Mouse (Mus musculus) erythroblast, embryonic 14.5 days (primary cell): ENCODE measurements around the gene Serpinb1b.

Experiments used
- GATA1 ChIP-seq: IDR thresholded peaks from 2 replicates; pipeline ENCODE4 v1.6.1; 2012; ENCODE audit warnings: low read length, inconsistent platforms, mixed read lengths
- TAL1 ChIP-seq: IDR thresholded peaks from 3 replicates; pipeline ENCODE4 v1.6.1; 2012; ENCODE audit warnings: low read length, inconsistent platforms, mixed read lengths

GRCm38 (mm10) chr13:33113054-33113453 is 34.7 kb downstream of the Serpinb1b start:
- TF ChIP-seq GATA1 (no peak), TAL1 (no peak)
